Mouse (Mus musculus) myocyte (in vitro differentiated cells): ENCODE measurements at regions not wholly inside any gene's neighbourhood (a gene's known extent, or its start where the extent isn't known, plus 50 kb on each side); places are given as distances from the start of the nearest gene placed in this dataset.

ENCODE experiments used
- H3K27me3 ChIP-seq: one replicate; pipeline ENCODE4 v1.6.1; 2011; ENCODE audit not compliant: control insufficient read depth, insufficient read depth, insufficient read length
- H3K36me3 ChIP-seq: one replicate; pipeline ENCODE4 v1.6.1; 2011; ENCODE audit not compliant: control insufficient read depth, insufficient read depth
- H3K4me2 ChIP-seq: one replicate; pipeline ENCODE4 v1.6.1; 2011; ENCODE audit warnings: low read depth, control low read depth
- H3K4me3 ChIP-seq: one replicate; pipeline ENCODE4 v1.5.1; 2011; ENCODE audit warnings: mild to moderate bottlenecking, control low read depth, moderate library complexity
- H3K79me2 ChIP-seq: one replicate; pipeline ENCODE4 v1.6.1; 2011; ENCODE audit not compliant: control insufficient read depth, insufficient read depth
- H3ac ChIP-seq: one replicate; pipeline ENCODE4 v1.6.1; 2011; ENCODE audit not compliant: control insufficient read depth, insufficient read length
- CEBPB ChIP-seq: IDR thresholded peaks from 2 replicates; pipeline ENCODE4 v1.6.1; 2011; ENCODE audit warnings: mild to moderate bottlenecking, moderate library complexity; ENCODE audit not compliant: poor library complexity, insufficient read depth, severe bottlenecking
- E2F4 ChIP-seq: IDR thresholded peaks from one replicate; pipeline ENCODE4 v1.6.1; 2011; ENCODE audit warnings: mild to moderate bottlenecking, control low read depth, moderate library complexity; ENCODE audit not compliant: insufficient read depth
- MAX ChIP-seq: IDR thresholded peaks from one replicate; pipeline ENCODE4 v1.6.1; 2011; ENCODE audit warnings: low read depth, mild to moderate bottlenecking, control low read depth
- MYOD1 ChIP-seq, 3 experiments: IDR thresholded peaks; one replicate each; pipeline ENCODE4 v1.6.1; 2011; ENCODE audit warnings: control low read depth in 2 of 3, low read depth in 2 of 3, mild to moderate bottlenecking in 2 of 3, moderate library complexity in 1 of 3; ENCODE audit not compliant: insufficient read length in 2 of 3, control insufficient read depth in 1 of 3
- MYOG ChIP-seq, 3 experiments: IDR thresholded peaks; one replicate each; pipeline ENCODE4 v1.6.1; 2011; ENCODE audit warnings: control low read depth in 2 of 3, low read depth in 2 of 3, mild to moderate bottlenecking in 2 of 3; ENCODE audit not compliant: insufficient read length in 2 of 3, control insufficient read depth in 1 of 3, insufficient read depth in 1 of 3
- POLR2A ChIP-seq: IDR thresholded peaks from one replicate; pipeline ENCODE4 v1.6.1; 2011; ENCODE audit warnings: low read depth, mild to moderate bottlenecking, control low read depth, moderate library complexity; ENCODE audit not compliant: insufficient read length
- POLR2AphosphoS2 ChIP-seq: IDR thresholded peaks from one replicate; pipeline ENCODE4 v1.6.1; 2011; ENCODE audit warnings: low read depth, control low read depth; ENCODE audit not compliant: insufficient read length
- REST ChIP-seq: IDR thresholded peaks from one replicate; pipeline ENCODE4 v1.6.1; 2011; ENCODE audit warnings: mild to moderate bottlenecking, control low read depth, moderate library complexity; ENCODE audit not compliant: insufficient read depth, insufficient read length
- SRF ChIP-seq: IDR thresholded peaks from one replicate; pipeline ENCODE4 v1.6.1; 2011; ENCODE audit warnings: low read depth; ENCODE audit not compliant: control insufficient read depth, insufficient read length
- TCF12 ChIP-seq: IDR thresholded peaks from one replicate; pipeline ENCODE4 v1.6.1; 2011; ENCODE audit warnings: mild to moderate bottlenecking, control low read depth; ENCODE audit not compliant: poor library complexity, insufficient read depth, severe bottlenecking
- TCF3 ChIP-seq: IDR thresholded peaks from one replicate; pipeline ENCODE4 v1.6.1; 2011; ENCODE audit warnings: low read depth, control low read depth; ENCODE audit not compliant: insufficient read length
- USF1 ChIP-seq: IDR thresholded peaks from one replicate; pipeline ENCODE4 v1.6.1; 2011; ENCODE audit warnings: low read depth, mild to moderate bottlenecking, control low read depth, moderate library complexity

- TF ChIP-seq TCF12 (no peak), POLR2AphosphoS2 (no peak), E2F4 (no peak)
- no peaks in the 10 kb centered on the region for H3K79me2 ChIP-seq
Measured at GRCm38 (mm10) chr4:29117926-29118325, 305.0 kb downstream of the Epha7 start.

GRCm38 (mm10) chr4:29118679-29119479 lies 305.9 kb downstream of the Epha7 start:
- Histone ChIP-seq H3K36me3 (no peaks in the 10 kb centered on the region), H3K79me2 (no peaks in the 10 kb centered on the region), H3ac (no peak overlapping the region), H3K27me3 (no peaks in the 10 kb centered on the region), H3K4me3 (no peak overlapping the region), H3K4me2 (no peak overlapping the region)
- no peak for TF ChIP-seq TCF12
- peak in 2 of 3 experiments; percentile 21 to 33 for TF ChIP-seq MYOD1 (IDR thresholded peaks at IDR 0.05; ENCODE audit: control insufficient read depth in 1 of 3, insufficient read length in 2 of 3, low read depth in 2 of 3)
- TF ChIP-seq MYOG (IDR thresholded peaks at IDR 0.05; ENCODE audit: control insufficient read depth in 1 of 3, insufficient read depth in 1 of 3, insufficient read length in 2 of 3, low read depth in 2 of 3): peak in 1 of 3 experiments; percentile 45

More at GRCm38 (mm10) chr4:29117926-29118325, 305.0 kb downstream of the Epha7 start:
- Histone ChIP-seq H3K27me3 (no peaks in the 10 kb centered on the region), H3ac (no peak overlapping the region), H3K36me3 (no peaks in the 10 kb centered on the region), H3K4me3 (no peak overlapping the region), H3K4me2 (no peak overlapping the region)

- no peaks in the 10 kb centered on the region for H3K27me3 ChIP-seq
- no peak overlapping the region for H3K4me3 ChIP-seq
- no peaks in the 10 kb centered on the region for H3K36me3 ChIP-seq
- H3ac ChIP-seq: no peak overlapping the region
- H3K79me2 ChIP-seq: no peaks in the 10 kb centered on the region
- no peak for TF ChIP-seq USF1
- TF ChIP-seq MYOG (IDR thresholded peaks at IDR 0.05; ENCODE audit: control insufficient read depth in 1 of 3, insufficient read depth in 1 of 3, insufficient read length in 2 of 3, low read depth in 2 of 3): no peak
- TF ChIP-seq MYOD1 (IDR thresholded peaks at IDR 0.05; ENCODE audit: control insufficient read depth in 1 of 3, insufficient read length in 2 of 3, low read depth in 2 of 3): no peak
- TF ChIP-seq E2F4: no peak
- no peak for TF ChIP-seq SRF
- no peak for TF ChIP-seq MAX
- no peak for TF ChIP-seq POLR2AphosphoS2
- no peak for TF ChIP-seq CEBPB
- no peak for TF ChIP-seq TCF12
- no peak for TF ChIP-seq REST
- TF ChIP-seq POLR2A: no peak
- no peak for TF ChIP-seq TCF3
- H3K4me2 ChIP-seq: no peak overlapping the region
Measured at GRCm38 (mm10) chr4:29119480-29120153, 306.7 kb downstream of the Epha7 start.

- Histone ChIP-seq H3K79me2 (no peaks in the 10 kb centered on the region), H3K4me3 (no peak overlapping the region), H3ac (no peak overlapping the region), H3K27me3 (no peaks in the 10 kb centered on the region), H3K4me2 (no peak overlapping the region), H3K36me3 (no peaks in the 10 kb centered on the region)
- TF ChIP-seq E2F4 (no peak), MYOD1 (IDR thresholded peaks at IDR 0.05; ENCODE audit: control insufficient read depth in 1 of 3, insufficient read length in 2 of 3, low read depth in 2 of 3) (no peak), REST (no peak), CEBPB (no peak), MAX (no peak), USF1 (no peak), MYOG (IDR thresholded peaks at IDR 0.05; ENCODE audit: control insufficient read depth in 1 of 3, insufficient read depth in 1 of 3, insufficient read length in 2 of 3, low read depth in 2 of 3) (no peak), POLR2AphosphoS2 (no peak), POLR2A (no peak), TCF3 (no peak), SRF (no peak), TCF12 (no peak)
Measured at GRCm38 (mm10) chr4:29123697-29124377, 310.9 kb downstream of the Epha7 start.
